Mouse (Mus musculus): ENCODE results near the gene Lrrc20.
A peak's percentile ranks its signal among the peaks of the same experiment; 100 is the strongest.

- TF ChIP-seq CTCF (IDR thresholded peaks at IDR 0.05; ENCODE audit: insufficient read depth, low read depth, low read length) (0 out of 2 replicates have a peak, but pooled peaks have one; percentile 9), POLR2A (IDR thresholded peaks at IDR 0.05; ENCODE audit: insufficient read depth, low read depth, low read length) (no peak)
These were observed 150.0 kb downstream of the Lrrc20 start for GRCm38 (mm10) chr10:61625381-61626257.

All from olfactory bulb, adult 2 months (tissue).